Mouse (Mus musculus) heart, adult 18-20 months (tissue): ENCODE measurements around the gene S1pr5. TPM values are rescaled to one million over a fixed set of nuclear protein-coding genes. Genes with fewer than 3 reads are reported as not detected.
"Not testable (repeated sequence)": the region's sequence is repeated elsewhere in the genome, so short reads cannot be mapped to it uniquely, and the experiment has no call there.

Source experiments
- DNase-seq, 2 experiments: peaks; one replicate each; pipeline ENCODE4 v3.0.0; 2021 to 2022; ENCODE audit warnings: mixed read lengths in 1 of 2
- total RNA-seq, 2 experiments: library from RNA; stranded (reverse); gene quantifications; 2 replicates each; pipeline ENCODE4 v1.2.3; 2021

Gene S1pr5
- total RNA-seq, 2 experiments from 2014 or later: 0.89 to 1.5 TPM

DNA sequence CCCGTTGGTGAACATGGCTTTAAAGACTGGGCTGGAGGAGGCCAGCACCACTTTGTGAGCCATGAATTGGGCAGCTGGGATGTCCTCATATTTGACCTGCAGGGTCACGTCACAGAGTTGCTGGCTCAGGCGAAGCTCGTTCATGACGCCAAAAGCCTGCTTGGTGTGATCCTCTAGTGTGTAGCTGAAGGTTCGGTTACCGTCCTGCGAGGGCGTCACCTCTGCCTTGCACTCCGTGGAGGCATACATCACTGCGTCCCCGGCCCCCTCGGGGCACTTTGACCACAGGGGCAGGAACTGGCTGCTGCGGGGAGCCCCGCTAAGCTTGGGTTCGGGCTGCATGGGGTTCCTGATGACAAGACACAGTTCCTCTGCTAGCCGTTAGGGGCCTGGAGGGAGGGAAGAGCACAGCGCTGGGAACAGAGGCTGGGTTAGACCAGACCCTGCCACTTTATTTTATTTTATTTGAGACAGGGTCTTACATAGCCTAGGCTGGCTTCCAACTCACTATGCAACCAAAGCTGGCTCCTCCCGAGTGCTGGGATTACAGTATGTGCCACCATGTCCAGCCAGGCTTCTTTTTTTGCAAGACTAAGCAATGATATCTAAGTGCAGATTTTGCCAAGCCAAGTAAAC lies 10.8 kb downstream of the S1pr5 start:
- peak in 1 of 2 experiments; percentile 50 for DNase-seq

DNA sequence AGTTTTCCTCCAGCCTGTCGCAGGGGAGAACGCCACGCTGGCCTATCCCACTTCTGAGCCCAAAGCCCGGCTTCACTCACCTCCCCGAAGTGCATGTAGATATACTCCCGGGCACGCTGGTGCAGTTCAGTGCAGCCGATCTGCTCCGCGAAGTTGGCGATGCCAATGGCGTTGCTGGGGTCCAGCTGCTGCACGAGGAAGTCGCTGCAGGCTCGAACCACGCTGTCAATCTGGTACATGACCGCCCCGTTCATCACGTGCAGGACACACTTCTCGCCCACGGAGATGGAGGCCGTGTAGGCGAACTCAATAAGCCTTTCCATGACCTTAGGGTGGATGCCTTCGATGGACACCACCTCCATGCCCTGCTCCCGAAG lies 11.3 kb downstream of the S1pr5 start:
- no peak for DNase-seq

DNA sequence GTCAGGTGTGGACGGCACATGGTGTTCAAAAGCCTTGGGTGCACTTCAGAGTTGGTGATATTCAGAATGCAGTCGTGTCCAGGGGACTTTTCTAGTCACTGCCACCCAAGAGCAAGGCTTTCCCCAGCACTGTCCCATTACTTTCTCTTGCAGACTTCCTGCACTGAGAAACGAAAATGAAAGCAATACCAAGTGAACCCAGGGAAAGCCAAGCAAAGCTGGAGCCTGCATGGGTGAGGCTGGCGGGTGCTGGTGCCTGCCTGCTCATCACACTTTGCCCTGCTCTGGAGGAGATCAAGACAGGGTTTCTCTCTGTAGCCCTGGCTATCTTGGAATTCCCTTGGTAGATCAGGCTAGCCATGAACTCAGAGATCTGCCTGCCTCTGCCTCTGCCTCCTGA lies 12.9 kb downstream of the S1pr5 start:
- DNase-seq: peak in 1 of 2 experiments; percentile 42

DNA sequence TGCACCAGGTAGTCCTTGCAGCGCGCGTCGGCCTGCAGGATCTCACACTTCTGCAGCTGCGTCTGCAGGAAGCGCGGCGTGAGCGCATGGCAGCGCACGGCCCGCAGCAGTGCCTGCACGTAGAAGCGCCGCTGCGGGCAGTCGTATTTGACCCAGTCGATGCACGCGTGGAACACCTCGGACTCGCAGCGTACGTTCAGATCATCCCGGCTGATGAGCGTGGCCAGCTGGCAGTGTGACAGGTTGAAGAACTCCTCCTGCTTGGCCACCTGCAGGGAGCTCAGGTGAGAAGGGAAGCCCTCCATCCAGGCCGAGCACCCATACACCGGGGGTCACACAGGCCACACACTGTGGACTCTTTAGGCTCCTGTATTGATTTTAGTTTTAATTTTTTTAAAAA lies 14.4 kb downstream of the S1pr5 start:
- no peak for DNase-seq

DNA sequence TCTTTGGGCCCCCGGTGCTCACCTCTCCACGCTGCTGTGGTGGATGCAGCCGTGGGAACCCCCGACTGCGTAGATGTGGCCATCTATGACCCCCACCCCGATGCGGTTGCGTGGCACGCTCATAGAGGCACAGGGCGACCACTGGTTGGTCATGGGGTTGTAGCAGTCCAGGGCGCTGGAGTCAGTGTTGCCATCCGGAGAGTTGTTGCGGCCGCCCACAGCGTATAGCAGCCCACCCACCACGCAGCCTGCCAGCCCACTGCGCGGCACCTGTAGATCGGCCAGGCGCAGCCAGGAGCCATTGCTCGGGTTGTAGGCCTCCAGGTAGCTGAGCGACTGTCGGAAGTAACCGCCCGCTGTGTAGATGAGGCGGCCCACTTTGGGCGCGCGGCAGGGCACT lies 14.9 kb downstream of the S1pr5 start:
- no peak for DNase-seq

DNA sequence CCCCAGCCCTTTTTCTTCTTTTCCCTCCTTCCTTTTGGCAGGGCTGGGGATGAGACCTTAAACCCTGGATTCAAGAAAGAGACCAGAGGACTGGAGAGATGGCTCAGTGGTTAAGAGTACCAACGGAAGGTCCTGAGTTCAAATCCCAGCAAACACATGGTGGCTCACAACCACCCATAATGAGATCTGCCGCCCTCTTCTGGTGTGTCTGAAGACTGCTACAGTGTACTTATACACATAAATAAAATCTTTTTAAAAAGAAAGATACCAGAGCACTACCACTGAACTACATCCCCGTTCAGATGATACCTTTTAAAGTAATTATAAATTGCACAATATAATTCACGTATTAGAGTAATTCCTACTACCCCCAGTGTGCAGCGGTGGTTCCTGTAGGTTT lies 15.4 kb downstream of the S1pr5 start:
- no peak for DNase-seq

DNA sequence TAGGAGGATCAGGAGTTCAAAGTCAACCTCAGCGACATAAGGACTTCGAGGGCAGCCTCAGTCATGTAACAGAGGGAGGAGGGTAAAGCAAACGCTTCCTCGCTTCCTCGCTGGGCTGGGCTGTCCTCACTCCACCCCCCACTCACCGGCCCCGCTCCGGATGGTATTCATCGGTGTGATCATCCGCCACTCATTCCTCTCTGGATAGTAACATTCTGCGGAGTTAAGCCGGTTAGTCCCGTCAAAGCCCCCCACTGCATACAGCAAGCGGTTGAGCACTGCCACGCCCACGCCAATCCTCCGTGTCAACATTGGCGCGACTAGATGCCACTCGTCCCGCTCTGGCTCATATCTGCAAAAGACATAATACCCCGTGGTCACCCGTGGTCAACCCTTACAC lies 16.7 kb downstream of the S1pr5 start:
- no peak for DNase-seq

DNA sequence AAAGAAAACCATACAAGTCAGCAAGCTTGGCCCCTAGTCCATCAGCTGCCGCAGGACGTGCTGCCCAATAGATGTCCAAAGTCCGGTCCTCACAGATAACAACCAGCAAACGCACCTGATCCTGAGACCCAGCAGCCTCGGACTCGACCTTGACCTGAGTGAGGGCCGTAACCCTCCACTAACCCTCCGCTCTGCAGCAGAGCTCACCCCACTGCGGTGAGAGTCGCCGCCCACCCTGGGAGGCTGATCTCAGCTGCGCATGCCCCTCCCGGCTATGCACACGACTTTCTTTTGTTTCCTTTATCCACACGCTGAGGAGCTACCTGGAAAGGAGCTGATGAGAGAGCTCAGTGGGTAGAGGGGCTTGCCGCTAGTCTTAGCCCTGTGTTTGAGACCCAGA lies 20.9 kb downstream of the S1pr5 start:
- no peak for DNase-seq

DNA sequence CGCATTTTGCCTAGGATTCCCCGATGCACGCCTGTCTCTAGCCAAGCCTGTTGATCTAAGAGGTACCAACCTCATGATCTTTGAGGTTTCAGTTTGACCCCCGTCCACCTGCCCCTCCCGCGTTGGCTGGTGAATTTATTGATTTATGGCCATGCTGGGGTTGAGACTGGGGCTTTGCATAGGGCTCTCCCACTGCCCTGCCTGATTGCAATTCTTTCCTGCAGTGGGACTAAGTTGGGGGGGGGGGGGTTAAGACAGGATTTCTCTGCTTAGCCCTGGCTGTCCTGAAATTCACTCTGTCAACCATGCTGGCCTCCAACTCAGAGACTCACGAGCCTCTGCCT lies 22.9 kb downstream of the S1pr5 start:
- DNase-seq: no peak

DNA sequence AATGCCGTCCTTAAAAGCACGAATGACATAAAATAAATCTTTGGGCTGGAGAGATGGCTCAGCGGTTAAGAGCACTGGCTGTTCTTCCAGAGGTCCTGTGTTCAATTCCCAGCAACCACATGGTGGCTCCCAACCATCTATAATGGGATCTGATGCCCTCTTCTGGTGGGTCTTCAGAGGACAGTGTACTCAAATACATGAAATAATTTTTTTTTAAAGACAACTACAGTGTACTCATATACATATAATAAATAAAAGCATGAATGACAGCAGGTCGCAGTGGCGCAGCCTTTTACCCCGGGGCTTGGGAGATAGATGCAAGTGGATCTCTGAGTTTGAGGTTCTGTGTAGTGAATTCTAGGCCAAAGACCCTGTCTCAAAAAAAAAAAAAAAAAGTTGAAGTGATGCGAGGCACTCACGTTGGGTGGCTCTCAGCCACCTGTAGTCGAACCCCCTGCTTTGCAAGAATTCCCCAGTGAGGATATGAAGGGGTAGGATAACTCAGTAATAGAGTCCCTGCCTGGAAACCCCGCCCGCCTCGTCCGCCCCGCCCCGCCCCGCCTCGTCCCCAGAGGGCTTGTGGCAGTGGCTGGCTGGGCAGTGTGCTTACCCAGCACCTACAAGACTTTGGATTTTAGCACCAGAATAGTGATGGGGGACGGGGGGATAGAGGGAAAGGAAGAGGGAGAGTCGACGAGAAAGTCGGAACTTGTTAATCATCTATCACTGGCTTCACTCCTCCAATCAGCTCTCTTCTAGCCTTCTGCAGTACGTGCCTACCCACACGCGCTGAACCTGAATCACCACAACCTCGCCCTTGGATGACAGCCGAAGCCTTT lies 23.4 kb downstream of the S1pr5 start:
- peak; percentile 58 to 61 for DNase-seq

DNA sequence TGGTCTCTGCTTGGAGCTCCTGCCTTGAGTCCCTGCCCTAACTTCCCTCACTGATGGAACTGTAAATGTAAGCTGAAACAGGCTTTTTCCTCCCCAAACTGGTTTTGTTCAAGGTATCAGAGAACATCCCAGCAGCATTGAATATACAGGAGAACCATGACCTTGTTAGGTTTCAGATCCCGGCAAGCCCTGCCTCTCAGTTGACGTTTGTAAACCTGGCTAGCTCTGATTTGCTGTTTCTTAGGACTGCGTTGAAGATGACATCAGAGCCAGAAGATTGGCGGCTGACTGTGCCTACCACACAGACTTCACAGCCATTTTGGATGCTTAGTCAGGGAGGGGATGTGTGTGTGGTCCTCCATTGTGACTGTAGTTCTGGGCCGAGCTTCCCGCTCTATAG lies 24.3 kb downstream of the S1pr5 start:
- DNase-seq: no peak

DNA sequence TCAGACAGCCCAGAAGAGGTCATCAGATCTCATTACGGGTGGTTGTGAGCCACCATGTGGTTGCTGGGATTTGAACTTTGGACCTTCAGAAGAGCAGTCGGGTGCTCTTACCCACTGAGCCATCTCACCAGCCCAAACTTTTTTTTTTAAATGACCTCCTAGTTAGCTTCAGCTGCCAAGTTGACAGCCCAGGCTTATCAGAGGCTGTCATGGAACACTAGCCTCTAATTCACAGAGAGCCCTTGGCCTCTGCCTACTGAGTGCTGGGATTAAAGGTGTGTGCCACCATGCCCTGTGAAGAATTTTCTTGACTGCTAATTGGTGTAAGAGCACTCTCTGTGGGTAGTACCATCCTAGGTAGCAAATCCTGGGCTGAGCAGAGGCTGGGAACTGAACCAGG lies 24.8 kb downstream of the S1pr5 start:
- not testable (repeated sequence) for DNase-seq

DNA sequence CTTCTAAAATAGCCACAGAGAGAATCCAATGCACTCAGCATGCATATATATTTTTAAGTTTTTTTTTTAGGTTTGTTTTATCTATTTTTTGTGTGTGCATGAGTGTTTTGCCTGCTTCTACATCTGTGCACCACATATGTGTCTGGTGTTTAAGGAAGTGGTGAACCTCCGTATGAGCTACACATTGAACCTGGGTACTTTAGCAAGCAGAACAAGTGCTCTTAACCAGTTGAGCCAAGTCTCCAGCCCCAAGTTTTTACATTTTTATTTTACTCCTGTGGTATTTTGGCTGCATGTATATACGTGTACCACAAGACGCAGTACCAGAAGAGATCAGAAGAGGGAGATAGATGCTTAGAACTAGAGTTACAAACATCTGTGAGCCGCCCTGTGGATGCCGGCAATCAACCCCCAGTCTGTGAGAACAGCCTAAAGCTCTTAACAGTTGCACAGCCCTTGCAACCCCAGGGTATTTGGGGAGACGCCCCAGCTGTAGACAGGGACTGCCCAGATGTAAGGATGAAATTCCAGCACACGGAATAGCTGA lies 26.8 kb downstream of the S1pr5 start:
- DNase-seq: peak; percentile 47 to 75

DNA sequence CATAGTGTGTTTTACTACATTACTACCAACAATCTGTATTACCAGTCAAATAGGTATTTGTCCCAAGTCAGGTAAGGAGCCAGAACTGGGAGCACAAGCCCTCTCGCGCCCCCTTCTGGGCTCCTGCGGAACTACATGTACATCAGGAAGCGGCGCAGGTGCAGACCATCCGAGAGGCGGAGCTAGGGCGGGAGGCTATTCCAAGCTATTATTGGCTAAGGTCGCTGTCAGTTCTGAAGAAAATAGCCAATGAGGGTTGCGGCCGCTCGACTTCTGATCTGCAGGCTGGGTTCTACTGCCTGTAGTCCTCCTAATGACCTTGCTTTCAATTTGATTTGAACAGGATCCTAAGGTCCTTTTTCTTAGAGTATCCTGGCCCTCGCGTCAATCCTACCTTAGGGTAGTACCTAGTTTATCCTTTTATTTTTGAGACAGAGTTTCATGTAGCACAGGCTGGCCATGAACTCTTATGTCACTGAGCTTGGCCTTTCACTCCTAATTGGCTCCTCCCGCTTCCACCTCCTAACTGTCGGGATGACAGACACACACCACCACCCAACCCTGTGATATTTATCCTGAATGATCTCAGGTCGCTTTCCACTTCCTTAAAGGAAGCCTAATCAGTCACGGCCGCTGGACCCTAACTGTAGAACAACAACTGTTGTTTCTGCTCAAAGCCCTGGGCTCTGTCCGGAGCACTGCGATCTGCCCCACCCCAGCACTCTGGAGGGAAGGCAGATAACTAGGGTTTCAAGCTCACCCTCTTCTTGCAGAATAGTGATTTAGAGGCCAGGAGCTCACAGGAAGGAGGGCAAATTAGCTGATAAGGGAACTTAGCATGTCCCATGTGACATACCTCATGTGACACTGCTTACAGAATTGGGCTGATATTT lies 27.5 kb downstream of the S1pr5 start:
- DNase-seq: peak; percentile 94 to 95

DNA sequence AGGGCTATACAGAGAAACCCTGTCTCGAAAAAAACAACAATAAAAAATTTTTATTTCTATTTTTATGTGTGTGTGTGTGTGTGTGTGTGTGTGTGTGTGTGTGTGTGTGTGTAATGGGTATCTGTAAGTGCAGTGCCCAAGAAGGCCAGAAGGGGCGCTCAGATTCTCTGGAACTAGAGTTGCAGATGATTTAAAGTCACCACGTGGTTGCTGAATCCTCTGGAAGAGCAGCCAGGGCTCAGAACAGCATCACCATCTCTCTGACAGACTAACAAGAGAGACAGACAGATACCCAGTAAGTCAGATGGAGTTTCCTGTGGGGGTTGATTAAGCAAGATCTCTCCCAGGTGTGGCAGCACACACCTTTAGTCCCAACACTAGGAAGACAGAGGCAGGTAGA lies 28.4 kb downstream of the S1pr5 start:
- no peak for DNase-seq

DNA sequence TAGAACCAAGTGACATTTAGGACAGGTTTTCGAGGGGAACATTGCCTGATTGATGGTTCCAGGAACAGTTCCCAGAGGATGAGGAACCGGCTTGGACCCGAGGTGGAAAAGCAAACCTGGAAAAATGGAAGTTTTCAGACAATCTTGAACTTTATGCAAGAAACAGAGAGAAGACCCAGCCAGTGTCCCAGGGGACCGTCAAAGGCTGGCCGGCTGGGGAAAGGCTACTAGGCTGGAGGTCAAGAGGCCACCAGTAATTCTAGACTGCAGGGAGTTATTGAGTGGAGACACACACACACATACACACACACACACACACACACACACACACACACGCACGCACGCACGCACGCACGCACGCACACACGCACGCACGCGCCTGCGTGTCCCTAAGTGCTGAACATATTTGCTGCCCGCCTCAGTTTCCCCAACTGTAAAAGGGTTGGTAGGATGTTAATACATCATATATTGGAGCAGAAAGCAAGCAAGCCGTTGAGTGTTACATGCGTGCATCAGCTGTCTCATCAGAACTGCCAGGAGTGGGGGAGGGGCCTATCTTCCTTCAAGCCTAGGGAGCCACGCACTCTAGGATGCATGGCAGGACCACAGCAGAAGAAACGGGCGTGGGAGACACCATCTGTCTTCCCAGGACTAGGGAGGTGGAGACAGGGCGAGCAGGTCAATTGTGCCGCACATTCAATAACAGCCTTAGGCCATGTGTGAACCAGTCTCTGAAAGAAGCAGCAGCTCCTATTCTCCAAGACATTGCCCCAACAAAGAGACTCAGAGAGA lies 32.0 kb downstream of the S1pr5 start:
- DNase-seq: no peak

DNA sequence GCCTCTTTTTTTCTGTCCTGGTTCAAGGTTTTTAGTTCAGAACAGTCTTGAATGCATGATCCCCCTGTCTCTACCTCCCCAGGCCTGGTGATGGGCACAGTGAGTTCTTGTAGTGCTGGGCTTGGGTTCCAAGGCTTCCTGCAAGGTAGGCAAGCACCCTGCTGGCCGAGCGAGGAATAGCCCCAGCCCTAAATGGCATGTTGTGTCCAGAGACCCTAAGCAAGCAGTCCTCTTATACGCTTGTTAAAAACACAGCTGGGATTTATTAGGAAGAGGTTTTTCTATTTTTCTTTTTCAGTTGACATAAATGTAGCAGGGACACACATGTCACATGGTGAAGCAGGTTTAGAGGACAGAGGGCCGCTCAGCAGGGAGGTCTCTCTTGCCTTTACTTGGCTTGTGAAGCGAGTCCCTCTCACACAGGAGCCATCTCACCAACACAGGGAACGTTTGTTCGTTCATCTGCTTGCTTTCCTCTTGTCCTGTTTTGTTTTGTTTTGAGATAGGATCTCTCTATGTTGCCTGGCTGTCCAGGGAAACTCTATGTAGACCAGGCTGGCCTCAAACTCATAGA lies 34.5 kb downstream of the S1pr5 start:
- no peak for DNase-seq

DNA sequence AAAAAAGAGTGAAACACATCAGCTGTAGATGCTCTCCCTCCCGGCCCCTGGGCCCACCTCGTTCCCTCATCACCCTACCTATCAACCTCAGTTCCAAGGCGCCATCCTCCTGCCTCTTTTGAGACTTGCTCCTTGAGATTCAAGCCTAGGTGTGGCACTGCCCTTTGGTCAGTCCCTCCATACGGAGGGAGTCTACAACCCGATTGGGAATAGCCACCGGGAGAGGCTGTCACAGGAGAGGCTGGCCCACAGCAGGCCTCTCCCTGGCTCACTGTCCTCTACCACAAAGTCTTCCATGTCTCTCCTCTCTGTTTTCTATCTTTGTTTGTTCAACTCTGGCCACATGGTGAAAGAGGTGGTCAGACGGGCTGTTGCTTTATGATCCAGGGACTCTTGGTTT lies 36.6 kb downstream of the S1pr5 start:
- no peak for DNase-seq

DNA sequence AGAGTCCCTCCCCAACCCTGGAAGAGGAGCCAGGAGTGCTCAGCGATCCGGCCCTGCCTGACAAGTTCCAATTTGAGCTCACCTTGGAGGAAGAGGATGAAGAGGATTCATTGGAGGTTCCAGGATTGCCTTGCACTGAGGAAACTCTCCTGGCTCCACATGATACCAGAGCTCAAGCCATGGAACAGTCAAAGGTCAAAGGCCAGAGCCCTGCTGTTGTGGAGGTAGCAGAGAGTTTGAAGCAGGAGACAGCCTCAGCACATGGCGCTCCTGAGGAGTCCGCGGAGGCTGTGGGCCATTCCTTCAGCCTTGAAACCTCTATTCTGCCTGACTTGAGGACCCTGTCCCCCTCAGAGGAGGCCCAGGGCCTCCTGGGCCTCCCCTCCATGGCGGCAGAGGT lies 37.4 kb downstream of the S1pr5 start:
- no peak for DNase-seq

DNA sequence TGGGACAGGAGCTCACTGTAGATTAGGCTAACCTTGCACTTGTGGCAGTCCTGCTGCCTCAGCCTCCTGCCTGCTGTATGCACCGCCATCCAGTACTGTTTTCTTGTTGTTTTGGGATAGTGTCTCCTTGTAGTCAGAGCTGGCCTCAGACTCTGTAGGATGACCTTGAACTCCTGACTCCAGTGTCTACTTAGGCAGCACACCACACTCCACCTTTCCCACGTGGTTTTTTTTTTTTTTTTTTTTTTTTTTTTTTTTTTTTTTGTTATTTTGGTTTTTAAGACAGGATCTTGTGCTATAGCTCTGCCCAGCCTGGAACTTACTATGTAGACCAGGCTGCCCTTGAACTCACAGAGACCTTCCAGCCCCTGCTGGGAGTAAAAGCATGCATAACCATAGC lies 39.6 kb downstream of the S1pr5 start:
- DNase-seq: no peak

DNA sequence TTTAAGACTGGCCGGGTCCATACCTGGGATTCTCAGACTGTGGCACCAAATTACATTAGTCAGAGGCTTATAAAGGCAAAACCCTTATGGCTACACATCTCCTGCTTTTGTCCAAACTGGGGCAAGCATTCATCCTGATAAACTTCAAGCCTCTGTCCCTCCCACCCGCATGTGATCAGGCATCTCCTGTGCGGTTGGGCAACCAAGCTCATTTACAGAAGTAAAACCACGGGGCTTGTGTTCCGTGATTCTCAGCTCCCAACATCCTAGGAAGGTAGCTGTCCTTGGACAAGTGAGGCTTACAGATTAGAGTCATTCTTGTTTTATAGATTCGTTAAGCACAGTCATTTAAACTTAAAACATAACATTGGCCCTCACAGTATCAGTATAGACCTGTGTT lies 41.4 kb downstream of the S1pr5 start:
- no peak for DNase-seq
